19 mouse cellular contexts compared by ENCODE assay signal in the genomic region with DNA sequence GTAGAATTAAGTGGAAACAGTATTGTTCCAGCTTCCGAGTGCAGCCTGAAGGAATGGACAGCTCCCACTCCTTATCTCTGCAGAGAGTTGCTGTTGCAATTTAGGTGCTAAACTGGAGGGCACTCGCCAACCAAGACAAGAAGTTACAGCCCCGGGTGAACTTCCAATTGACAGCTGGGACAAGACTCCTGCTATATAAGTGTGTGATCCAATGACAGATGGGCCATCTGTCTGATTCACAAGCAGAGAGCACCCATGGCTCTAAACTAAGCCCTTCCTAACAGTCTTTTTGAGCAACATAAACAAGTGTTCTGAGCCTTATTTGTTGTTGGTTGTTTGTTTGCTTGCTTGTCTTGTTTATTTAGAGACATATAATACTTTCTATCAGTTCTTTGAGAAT. TPM values are rescaled to one million over a fixed set of nuclear protein-coding genes. Genes with fewer than 3 reads are reported as not detected.
DNase-seq lines count a peak whose midpoint lies in the region; ATAC-seq and TF ChIP-seq lines count a peak whose summit lies in the region.
"Had no signal": no experiment of that assay in that cellular context is flagged by ENCODE, and none has a peak within 500 bp of the region (broad histone marks: within the 10 kb centered on the region; RNA-seq: fewer than 3 reads in every experiment).

No protein-coding gene starts in this region.

- H3K36me3 ChIP-seq in heart, embryonic 11.5 days (ENCODE audit: control insufficient read depth, insufficient read depth, low read length): no peaks in the 10 kb centered on the region
- H3K36me3 ChIP-seq: embryonic facial prominence, embryonic 10.5 days; embryonic facial prominence, embryonic 12.5 days had no signal

- no peak overlapping the region for H3K9ac ChIP-seq in heart, embryonic 11.5 days (ENCODE audit: low read depth, low read length)
- H3K9ac ChIP-seq: embryonic facial prominence, embryonic 12.5 days had no signal

- no peak overlapping the region for H3K4me2 ChIP-seq in heart, embryonic 11.5 days
- H3K4me2 ChIP-seq: embryonic facial prominence, embryonic 12.5 days had no signal

- no peak for TF ChIP-seq CTCF in layer of hippocampus, adult 2 months (conservative IDR thresholded peaks at IDR 0.05)

- H3K27me3 ChIP-seq in heart, embryonic 11.5 days (ENCODE audit: control insufficient read depth, insufficient read depth, low read length): peaks cover 50% of the 10 kb centered on the region

- H3K9me3 ChIP-seq in heart, embryonic 11.5 days (replicated peaks; ENCODE audit: control insufficient read depth, low read length): no peaks in the 10 kb centered on the region
- H3K9me3 ChIP-seq: embryonic facial prominence, embryonic 10.5 days; embryonic facial prominence, embryonic 12.5 days had no signal

- DNase-seq in layer of hippocampus, adult 2 months (ENCODE audit: low spot score in 2 of 2): no peak
- no peak for DNase-seq in layer of hippocampus, adult 9-11 months
- DNase-seq in adipocyte (ENCODE audit: low spot score): peak; percentile 4
- DNase-seq in brain, adult 2 months (ENCODE audit: low read depth, low spot score): peak; percentile 65
- DNase-seq in induced T-regulatory cell, adult 2 months (ENCODE audit: low read depth): peak; percentile 27
- no peak for DNase-seq in thymus, postnatal 10 days (ENCODE audit: low spot score in 2 of 2)
- DNase-seq: adrenal gland, adult 8-10 months; adrenal gland, postnatal 14 days; adrenal gland, postnatal 36 days; cerebellum, adult 11-12 months; cerebellum, adult 2 months; cerebellum, adult 9-10 months; cerebellum, postnatal 10 days; cerebellum, postnatal 25 days had no signal

- H3K4me3 ChIP-seq in layer of hippocampus, adult 2 months: no peak overlapping the region
- H3K4me3 ChIP-seq in heart, embryonic 11.5 days (ENCODE audit: low read depth, low read length): no peak overlapping the region
- H3K4me3 ChIP-seq: embryonic facial prominence, embryonic 10.5 days; embryonic facial prominence, embryonic 12.5 days had no signal

- H3K27ac ChIP-seq in layer of hippocampus, adult 2 months: peak overlapping the region; percentile 93; the same call in 1 of the 2 replicates
- no peak overlapping the region for H3K27ac ChIP-seq in heart, embryonic 11.5 days (ENCODE audit: low read depth, low read length)
- H3K27ac ChIP-seq: embryonic facial prominence, embryonic 10.5 days; embryonic facial prominence, embryonic 12.5 days had no signal

- no peaks in the 10 kb centered on the region for H3K4me1 ChIP-seq in heart, embryonic 11.5 days (ENCODE audit: control insufficient read depth, insufficient read depth, low read length)

- ATAC-seq in heart, embryonic 11.5 days (replicated peaks; ENCODE audit: insufficient number of reproducible peaks, low FRiP score, low TSS enrichment): no peak
- ATAC-seq: forebrain, embryonic 14.5 days; forebrain, embryonic 16.5 days had no signal

- 16% methylated on average over 3 of the region's 3 CpGs for whole genome bisulfite sequencing in heart, embryonic 11.5 days (ENCODE audit: insufficient replicate concordance)

RNA-seq across cellular contexts. Expression of a gene that starts 11.3 kb away (rescaled TPM):
- total RNA-seq in layer of hippocampus, adult 2 months (2021): 10 to 100 TPM; 20.1 to 22.2 TPM
- polyA plus RNA-seq in heart, embryonic 11.5 days (2014; fragmentation: Nextera tagmentation; extraction: Ambion mirVana): 3.2 and 4.2 TPM in 2 replicates

Comparison
In these comparisons a context has a peak if more than half of its experiments do, and no peak if none do; other contexts are left out.
1. DNase-seq: peak in adipocyte (single experiment), brain, adult 2 months (single experiment) and induced T-regulatory cell, adult 2 months (single experiment); none in layer of hippocampus, adult 2 months (0 of 2), layer of hippocampus, adult 9-11 months (single experiment) and thymus, postnatal 10 days (0 of 2).